Mouse (Mus musculus) liver, embryonic 14.5 days (tissue): ENCODE measurements around the gene Oit3.

Experiments used
- CTCF ChIP-seq: IDR thresholded peaks from 2 replicates; pipeline ENCODE4 v1.5.1; 2016; ENCODE audit warnings: antibody characterized with exemption, low read depth, control low read depth
- EP300 ChIP-seq: IDR thresholded peaks from 2 replicates; pipeline ENCODE4 v1.6.1; 2016; ENCODE audit warnings: antibody characterized with exemption, low read depth

- TF ChIP-seq CTCF = no peak
- no peak for TF ChIP-seq EP300
Observed at GRCm38 (mm10) chr10:59444106-59444505, 2.5 kb upstream of the Oit3 start.
